Mouse (Mus musculus): ENCODE measurements around the gene Bcan. TPM values are rescaled to one million over a fixed set of nuclear protein-coding genes. Genes with fewer than 3 reads are reported as not detected.

The Bcan gene
- polyA plus RNA-seq, 1 experiment from 2014 or later, result 0.08 TPM

DNA sequence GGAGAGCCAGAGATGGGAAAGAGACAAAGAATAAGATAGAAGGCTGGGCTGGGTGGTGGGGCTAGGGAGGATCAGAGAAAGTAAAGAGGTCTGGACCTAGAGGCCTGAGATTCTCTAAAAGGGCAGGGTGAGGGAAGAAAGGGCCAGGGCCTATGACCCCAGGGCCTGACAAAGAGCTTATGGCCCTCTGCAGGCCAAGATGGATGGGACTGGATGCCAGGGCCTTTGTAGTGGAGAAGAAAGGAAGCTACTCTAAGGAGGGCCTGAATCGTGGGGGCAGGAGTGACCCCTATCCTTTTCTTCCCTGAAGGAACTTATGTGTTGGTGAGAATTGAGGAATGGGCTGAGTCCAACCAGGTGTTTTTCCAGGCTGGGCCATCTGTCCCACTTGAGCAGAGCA lies 42.0 kb downstream of the Bcan start:
- ATAC-seq (ENCODE audit: low FRiP score, low TSS enrichment) (no peak), DNase-seq (ENCODE audit: low spot score) (no peak)
- Histone ChIP-seq H3K36me3 (ENCODE audit: control insufficient read depth, insufficient read depth, low read length) (no peaks in the 10 kb centered on the region), H3K27ac (replicated peaks) (peak overlapping the region; percentile 53), H3K4me1 (replicated peaks; ENCODE audit: control insufficient read depth, insufficient read depth) (peaks cover 5% of the 10 kb centered on the region), H3K4me2 (replicated peaks; ENCODE audit: low read depth) (no peak overlapping the region), H3K9me3 (ENCODE audit: control insufficient read depth, low read length) (no peaks in the 10 kb centered on the region), H3K27me3 (ENCODE audit: control insufficient read depth, insufficient read depth, low read length) (no peaks in the 10 kb centered on the region), H3K9ac (ENCODE audit: low read length) (no peak overlapping the region), H3K4me3 (ENCODE audit: low read depth, low read length) (no peak overlapping the region)
- 12% methylated on average over 1 of the region's 1 CpGs for WGBS
- TF ChIP-seq EP300 (optimal IDR thresholded peaks at IDR 0.05), result no peak

DNA sequence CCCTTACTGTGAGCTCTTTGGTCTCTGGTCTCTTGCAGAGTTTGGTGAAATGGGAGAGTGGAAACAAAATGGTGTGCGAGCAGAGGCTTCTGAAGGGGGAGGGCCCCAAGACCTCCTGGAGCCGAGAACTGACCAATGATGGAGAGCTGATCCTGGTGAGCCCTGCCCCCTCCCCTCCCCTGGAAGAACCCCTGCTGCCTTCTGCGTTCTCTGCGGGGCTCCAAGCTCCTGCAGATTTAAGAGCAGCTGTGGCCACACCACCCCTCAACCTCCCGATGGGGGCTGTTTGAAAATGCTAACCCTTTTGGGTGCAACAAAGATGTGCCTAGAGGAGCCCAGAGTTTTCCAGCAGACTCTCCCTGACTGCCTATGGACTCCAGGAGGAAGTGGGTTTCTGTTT lies 47.6 kb downstream of the Bcan start:
- Histone ChIP-seq H3K27ac (replicated peaks) (peak overlapping the region; percentile 61; the same call in 1 of the 2 replicates), H3K4me1 (replicated peaks; ENCODE audit: control insufficient read depth, insufficient read depth) (no peaks in the 10 kb centered on the region; the same call in none of the 2 replicates), H3K4me2 (replicated peaks; ENCODE audit: low read depth) (peak overlapping the region; percentile 47), H3K9me3 (ENCODE audit: control insufficient read depth, low read length) (no peaks in the 10 kb centered on the region), H3K4me3 (ENCODE audit: low read depth, low read length) (peak overlapping the region; percentile 23), H3K9ac (ENCODE audit: low read length) (peak overlapping the region; percentile 41; the same call in 1 of the 2 replicates), H3K36me3 (ENCODE audit: control insufficient read depth, insufficient read depth, low read length) (no peaks in the 10 kb centered on the region), H3K27me3 (ENCODE audit: control insufficient read depth, insufficient read depth, low read length) (no peaks in the 10 kb centered on the region)
- ATAC-seq (ENCODE audit: low FRiP score, low TSS enrichment) (peak; percentile 68; the same call in 1 of the 2 replicates), DNase-seq (ENCODE audit: low spot score) (peak; percentile 19)
- WGBS, result 9% methylated on average over 5 of the region's 5 CpGs
- no peak for TF ChIP-seq CTCF (IDR thresholded peaks at IDR 0.05; ENCODE audit: low read depth)
- no peak for TF ChIP-seq EP300 (optimal IDR thresholded peaks at IDR 0.05)

DNA sequence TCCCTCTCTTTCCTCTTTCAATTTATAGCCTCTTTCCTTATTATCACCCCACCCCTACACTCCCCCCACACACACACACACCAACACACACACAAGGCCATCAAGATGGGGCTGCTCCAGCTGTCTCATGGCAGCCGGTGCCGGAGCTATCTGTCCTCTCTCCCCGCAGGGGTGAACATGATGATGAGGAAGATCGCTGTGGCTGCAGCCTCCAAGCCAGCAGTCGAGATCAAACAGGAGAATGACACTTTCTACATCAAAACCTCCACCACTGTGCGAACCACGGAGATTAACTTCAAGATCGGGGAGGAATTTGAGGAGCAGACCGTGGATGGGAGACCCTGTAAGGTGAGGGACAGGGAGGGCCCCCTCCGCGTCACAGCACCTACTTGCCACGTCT lies 48.1 kb downstream of the Bcan start:
- no peak for ATAC-seq (ENCODE audit: low FRiP score, low TSS enrichment)
- no peak for DNase-seq (ENCODE audit: low spot score)
- no peaks in the 10 kb centered on the region for H3K9me3 ChIP-seq (ENCODE audit: control insufficient read depth, low read length)
- H3K36me3 ChIP-seq (ENCODE audit: control insufficient read depth, insufficient read depth, low read length), result no peaks in the 10 kb centered on the region
- 34% methylated on average over 12 of the region's 12 CpGs for WGBS
- no peak overlapping the region for H3K9ac ChIP-seq (ENCODE audit: low read length)
- H3K4me1 ChIP-seq (replicated peaks; ENCODE audit: control insufficient read depth, insufficient read depth), result no peaks in the 10 kb centered on the region; the same call in none of the 2 replicates
- H3K4me3 ChIP-seq (ENCODE audit: low read depth, low read length), result peak overlapping the region; percentile 23
- H3K27me3 ChIP-seq (ENCODE audit: control insufficient read depth, insufficient read depth, low read length), result no peaks in the 10 kb centered on the region
- H3K27ac ChIP-seq (replicated peaks), result peak overlapping the region; percentile 61; the same call in 1 of the 2 replicates
- TF ChIP-seq CTCF (IDR thresholded peaks at IDR 0.05; ENCODE audit: low read depth) (no peak), EP300 (optimal IDR thresholded peaks at IDR 0.05) (no peak)
- H3K4me2 ChIP-seq (replicated peaks; ENCODE audit: low read depth), result peak overlapping the region; percentile 47

DNA sequence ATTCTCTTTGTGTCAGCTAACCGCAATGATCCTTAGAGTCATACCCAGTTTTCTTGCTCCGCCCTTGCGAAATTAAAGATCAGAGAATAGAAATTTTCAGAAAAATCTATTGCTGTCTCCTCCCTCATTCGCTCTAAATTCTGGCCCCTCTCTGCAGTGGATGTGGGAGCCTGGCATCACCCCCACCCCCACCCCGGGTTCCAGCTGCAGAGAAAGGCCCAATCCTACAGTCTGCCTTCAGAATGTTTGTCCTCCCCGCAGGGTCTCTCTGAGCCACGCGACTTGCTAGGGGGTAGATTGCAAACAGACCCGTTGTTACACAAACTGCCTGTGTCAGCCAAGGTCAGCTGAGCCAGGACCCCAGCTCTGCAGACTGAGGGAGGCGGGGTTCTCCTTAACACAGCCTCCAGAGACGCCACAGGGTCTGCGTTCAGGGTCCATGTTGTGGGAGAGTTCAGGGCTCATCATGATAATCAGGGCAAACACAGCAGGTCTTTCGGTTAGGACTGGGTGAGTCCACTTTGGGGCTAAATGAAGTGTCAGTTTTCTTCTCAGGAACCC lies 50.0 kb downstream of the Bcan start:
- DNase-seq (ENCODE audit: low spot score) (no peak), ATAC-seq (ENCODE audit: low FRiP score, low TSS enrichment) (no peak)
- Histone ChIP-seq H3K36me3 (ENCODE audit: control insufficient read depth, insufficient read depth, low read length) (no peaks in the 10 kb centered on the region), H3K4me2 (replicated peaks; ENCODE audit: low read depth) (no peak overlapping the region), H3K27me3 (ENCODE audit: control insufficient read depth, insufficient read depth, low read length) (no peaks in the 10 kb centered on the region), H3K9ac (ENCODE audit: low read length) (no peak overlapping the region), H3K9me3 (ENCODE audit: control insufficient read depth, low read length) (no peaks in the 10 kb centered on the region), H3K4me1 (replicated peaks; ENCODE audit: control insufficient read depth, insufficient read depth) (no peaks in the 10 kb centered on the region; the same call in none of the 2 replicates), H3K27ac (replicated peaks) (no peak overlapping the region), H3K4me3 (ENCODE audit: low read depth, low read length) (no peak overlapping the region)
- TF ChIP-seq EP300 (optimal IDR thresholded peaks at IDR 0.05) (no peak), CTCF (IDR thresholded peaks at IDR 0.05; ENCODE audit: low read depth) (no peak)
- 38% methylated on average over 13 of the region's 13 CpGs for WGBS

DNA sequence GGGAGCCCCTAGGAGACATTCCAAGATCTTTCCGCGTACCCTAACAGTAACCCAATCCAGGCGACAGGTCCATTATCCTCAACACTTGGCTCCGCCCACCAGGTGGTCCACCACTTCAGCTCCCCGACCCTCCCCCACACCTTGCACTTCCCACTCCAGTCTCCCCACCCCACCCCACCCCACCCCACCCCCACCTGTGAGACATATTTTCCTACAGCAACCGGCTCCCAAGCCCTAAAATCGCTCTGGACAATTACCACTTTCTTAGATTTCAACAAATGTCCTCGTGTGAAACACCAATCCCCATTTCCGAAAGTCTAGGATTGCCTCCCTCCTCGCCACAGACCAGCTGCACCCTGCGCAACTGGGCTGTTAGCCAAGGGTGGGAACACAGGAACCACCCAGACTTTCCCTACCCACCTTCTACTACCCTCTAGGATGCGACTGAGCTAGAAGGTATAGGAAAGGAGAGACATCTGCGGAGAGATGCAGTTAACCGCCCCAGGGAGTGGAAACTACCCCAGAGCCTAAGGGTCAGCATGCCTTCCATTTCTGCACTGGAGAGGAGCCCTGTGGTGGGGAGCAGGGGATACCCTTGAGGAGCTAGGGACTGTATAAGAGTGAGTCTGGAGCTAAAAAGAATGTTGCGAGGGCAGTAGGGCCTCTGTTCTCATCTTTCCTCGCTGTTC lies 50.6 kb downstream of the Bcan start:
- TF ChIP-seq CTCF (IDR thresholded peaks at IDR 0.05; ENCODE audit: low read depth) (no peak), EP300 (optimal IDR thresholded peaks at IDR 0.05) (no peak)
- H3K36me3 ChIP-seq (ENCODE audit: control insufficient read depth, insufficient read depth, low read length), result no peaks in the 10 kb centered on the region
- ATAC-seq (ENCODE audit: low FRiP score, low TSS enrichment) (no peak), DNase-seq (ENCODE audit: low spot score) (no peak)
- no peak overlapping the region; the same call in 1 of the 2 replicates for H3K4me2 ChIP-seq (replicated peaks; ENCODE audit: low read depth)
- WGBS, result 33% methylated on average over 14 of the region's 16 CpGs
- no peak overlapping the region for H3K4me3 ChIP-seq (ENCODE audit: low read depth, low read length)
- no peaks in the 10 kb centered on the region for H3K27me3 ChIP-seq (ENCODE audit: control insufficient read depth, insufficient read depth, low read length)
- peaks cover 3% of the 10 kb centered on the region for H3K4me1 ChIP-seq (replicated peaks; ENCODE audit: control insufficient read depth, insufficient read depth)
- H3K9me3 ChIP-seq (ENCODE audit: control insufficient read depth, low read length), result no peaks in the 10 kb centered on the region
- H3K27ac ChIP-seq (replicated peaks), result no peak overlapping the region
- H3K9ac ChIP-seq (ENCODE audit: low read length), result no peak overlapping the region
